Mouse (Mus musculus) intestine, embryonic 16.5 days (tissue): ENCODE measurements around the gene Gm45837. TPM values are rescaled to one million over a fixed set of nuclear protein-coding genes. Genes with fewer than 3 reads are reported as not detected.

Source experiments
- ATAC-seq: fragments of 200-750 bp; cut with Nextera tagmentation; 2 replicates; pipeline ENCODE4 v1.8.0; 2017; ENCODE audit warnings: moderate TSS enrichment, moderate library complexity
- H3K27ac ChIP-seq: fragments of 300-500 bp; sonication (generic); 2 replicates; pipeline ENCODE4 v1.5.1; 2014; ENCODE audit warnings: mild to moderate bottlenecking, low read length
- H3K27me3 ChIP-seq: fragments of 300-500 bp; sonication (generic); replicated peaks from 2 replicates; pipeline ENCODE4 v1.6.1; 2014; ENCODE audit warnings: low read length, control low read depth, mixed read lengths; ENCODE audit not compliant: control insufficient read depth, insufficient read depth
- H3K36me3 ChIP-seq: fragments of 300-500 bp; sonication (generic); 2 replicates; pipeline ENCODE4 v1.6.1; 2014; ENCODE audit warnings: low read length, control low read depth; ENCODE audit not compliant: control insufficient read depth, insufficient read depth
- H3K4me1 ChIP-seq: fragments of 300-500 bp; sonication (generic); 2 replicates; pipeline ENCODE4 v1.6.1; 2014; ENCODE audit warnings: low read length, control low read depth, mixed read lengths; ENCODE audit not compliant: control insufficient read depth, insufficient read depth
- H3K4me2 ChIP-seq: fragments of 300-500 bp; sonication (generic); 2 replicates; pipeline ENCODE4 v1.6.1; 2014; ENCODE audit warnings: low read depth, low read length, control low read depth
- H3K4me3 ChIP-seq: fragments of 300-500 bp; sonication (generic); 2 replicates; pipeline ENCODE4 v1.5.1; 2014; ENCODE audit warnings: mild to moderate bottlenecking, low read length
- H3K9ac ChIP-seq: fragments of 300-500 bp; sonication (generic); 2 replicates; pipeline ENCODE4 v1.6.1; 2014; ENCODE audit warnings: low read depth, low read length
- H3K9me3 ChIP-seq: fragments of 300-500 bp; sonication (generic); 2 replicates; pipeline ENCODE4 v1.6.1; 2016; ENCODE audit warnings: low read length, control low read depth; ENCODE audit not compliant: control insufficient read depth
- WGBS: fragments of 180-500 bp; shearing (Covaris S2); extraction: QIAGEN DNeasy Blood & Tissue Kit; methylation state at CpG from one replicate; pipeline ENCODE4 v1.1.7; 2014; 5-methylcytosine and 5-hydroxymethylcytosine counted together
- polyA plus RNA-seq: library from polyadenylated mRNA; unstranded; fragments of >200 nt; fragmentation: Nextera tagmentation; extraction: Ambion mirVana; gene quantifications from 2 replicates; pipeline ENCODE4 v1.2.1, GENCODE M21; 2015

Gene Gm45837
- polyA plus RNA-seq, 1 experiment from 2014 or later: not detected

DNA sequence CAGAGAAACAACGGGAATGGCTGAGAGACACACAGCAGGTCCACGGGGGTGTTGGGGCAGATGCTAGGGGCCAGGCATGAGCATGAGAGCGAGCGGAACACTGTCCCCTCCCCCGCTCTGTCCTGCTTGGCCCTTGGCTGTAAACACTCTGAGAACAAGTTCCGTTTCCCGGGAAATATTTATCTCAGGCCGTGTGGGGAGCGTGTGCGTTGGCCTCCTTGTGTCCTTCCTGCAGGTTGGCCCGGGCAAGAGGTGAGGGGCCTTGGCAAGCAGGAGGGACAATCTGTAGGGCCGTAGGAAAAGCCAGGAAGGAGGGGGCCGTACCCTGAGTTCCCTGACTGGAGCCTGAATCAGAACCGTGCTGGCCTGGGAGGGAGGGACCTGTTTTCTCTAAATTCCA, 54.7 kb downstream of the Gm45837 start:
- ATAC-seq: peak; percentile 66
- H3K9me3 ChIP-seq: no peaks in the 10 kb centered on the region
- no peak overlapping the region for H3K9ac ChIP-seq
- H3K36me3 ChIP-seq: no peaks in the 10 kb centered on the region
- peaks cover 18% of the 10 kb centered on the region for H3K4me1 ChIP-seq
- no peak overlapping the region for H3K4me3 ChIP-seq
- H3K4me2 ChIP-seq: no peak overlapping the region
- no peaks in the 10 kb centered on the region for H3K27me3 ChIP-seq
- 19% methylated on average over 14 of the region's 14 CpGs for WGBS
- peak overlapping the region; percentile 53 for H3K27ac ChIP-seq

DNA sequence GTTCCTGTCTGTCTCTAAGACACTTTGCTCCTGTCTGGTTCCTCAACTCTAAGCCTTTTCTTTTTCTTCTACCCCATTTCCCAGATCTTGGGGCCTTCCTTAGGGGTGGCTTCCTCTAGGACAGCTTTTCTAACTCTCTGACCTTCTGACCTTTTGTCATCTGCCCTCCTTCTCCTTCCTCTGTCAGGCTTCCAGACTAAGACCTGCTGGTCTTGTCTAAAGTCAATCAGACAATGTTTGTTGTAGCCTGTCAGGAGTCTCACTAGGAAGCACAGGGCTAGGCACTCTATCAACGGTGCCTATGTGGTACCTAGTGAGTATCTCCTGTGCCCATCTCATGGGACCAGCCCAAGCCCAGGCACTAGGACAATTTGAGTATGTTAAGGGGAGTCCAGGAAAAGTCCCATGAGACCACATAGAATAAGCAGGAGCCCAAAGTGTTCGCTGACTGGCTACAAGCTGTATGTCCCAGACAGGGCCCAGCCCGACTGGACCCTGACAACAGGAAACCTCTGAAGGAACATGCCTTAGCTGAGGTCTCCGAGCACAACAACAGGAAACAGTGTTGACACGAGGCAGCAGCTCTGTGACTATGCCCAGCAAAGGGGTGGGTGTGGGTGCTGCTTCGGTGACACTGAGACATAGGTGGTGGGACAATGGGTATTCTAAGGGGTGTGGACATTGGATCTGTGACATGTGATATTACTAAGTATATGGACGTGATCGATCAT, 55.3 kb downstream of the Gm45837 start:
- ATAC-seq: peak; percentile 27; the same call in 1 of the 2 replicates
- H3K9ac ChIP-seq: no peak overlapping the region
- no peaks in the 10 kb centered on the region for H3K36me3 ChIP-seq
- H3K27me3 ChIP-seq: no peaks in the 10 kb centered on the region
- H3K27ac ChIP-seq: peak overlapping the region; percentile 53
- WGBS: 81% methylated on average over 8 of the region's 8 CpGs
- no peaks in the 10 kb centered on the region for H3K9me3 ChIP-seq
- no peak overlapping the region for H3K4me2 ChIP-seq
- H3K4me1 ChIP-seq: peaks cover 12% of the 10 kb centered on the region
- no peak overlapping the region for H3K4me3 ChIP-seq

DNA sequence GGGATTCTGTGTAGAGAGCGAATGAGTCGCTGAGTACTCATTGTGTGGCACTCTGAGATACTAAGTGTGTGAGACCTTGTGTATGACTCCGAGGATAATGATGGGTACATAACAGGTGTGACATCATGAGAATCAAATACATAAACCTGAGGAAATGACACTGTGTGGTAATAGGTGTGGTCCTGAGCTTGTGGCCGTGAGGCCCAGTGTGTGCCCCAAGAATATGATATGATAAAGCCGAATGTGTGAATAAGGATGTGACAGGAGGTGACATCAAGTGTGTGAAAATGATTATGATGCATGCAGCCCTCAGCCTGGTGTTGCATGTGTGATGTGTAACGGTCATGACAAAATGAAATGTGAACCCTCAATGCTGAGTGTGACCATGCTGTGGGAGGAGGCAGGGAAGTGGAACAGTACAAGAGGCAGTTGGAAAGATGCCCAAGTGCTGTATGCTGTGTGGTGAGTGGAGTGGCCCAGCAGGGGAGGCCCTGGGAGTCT, 55.9 kb downstream of the Gm45837 start:
- Histone ChIP-seq H3K4me2 (no peak overlapping the region), H3K36me3 (no peaks in the 10 kb centered on the region), H3K27ac (no peak overlapping the region), H3K4me3 (no peak overlapping the region), H3K9ac (no peak overlapping the region), H3K4me1 (peaks cover 12% of the 10 kb centered on the region), H3K9me3 (no peaks in the 10 kb centered on the region), H3K27me3 (no peaks in the 10 kb centered on the region)
- ATAC-seq: no peak
- 84% methylated on average over 6 of the region's 6 CpGs for WGBS

DNA sequence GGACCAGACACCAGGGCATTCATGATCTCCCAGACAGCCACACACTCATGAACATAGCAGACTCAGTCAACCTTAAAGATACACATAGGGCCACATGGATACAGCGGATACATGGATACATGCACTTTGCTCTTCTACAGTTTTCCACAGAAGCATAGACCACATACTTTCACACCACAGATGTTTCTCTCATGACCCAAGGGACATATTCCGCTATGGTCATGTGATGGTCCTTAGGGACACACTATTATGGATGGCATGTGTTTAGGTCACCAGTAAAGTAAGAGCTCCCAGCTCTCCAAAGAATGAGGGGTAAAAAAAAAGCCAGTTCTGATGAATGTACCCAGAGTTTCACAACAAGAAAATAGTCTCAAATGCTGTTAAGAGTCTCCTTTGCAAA, 60.7 kb downstream of the Gm45837 start:
- H3K4me2 ChIP-seq: no peak overlapping the region
- H3K27me3 ChIP-seq: no peaks in the 10 kb centered on the region
- H3K9me3 ChIP-seq: no peaks in the 10 kb centered on the region
- H3K36me3 ChIP-seq: no peaks in the 10 kb centered on the region
- peaks cover 14% of the 10 kb centered on the region; the same call in 1 of the 2 replicates for H3K4me1 ChIP-seq
- no peak overlapping the region for H3K9ac ChIP-seq
- no peak for ATAC-seq
- 85% methylated on average over 2 of the region's 2 CpGs for WGBS
- H3K4me3 ChIP-seq: no peak overlapping the region
- no peak overlapping the region for H3K27ac ChIP-seq

DNA sequence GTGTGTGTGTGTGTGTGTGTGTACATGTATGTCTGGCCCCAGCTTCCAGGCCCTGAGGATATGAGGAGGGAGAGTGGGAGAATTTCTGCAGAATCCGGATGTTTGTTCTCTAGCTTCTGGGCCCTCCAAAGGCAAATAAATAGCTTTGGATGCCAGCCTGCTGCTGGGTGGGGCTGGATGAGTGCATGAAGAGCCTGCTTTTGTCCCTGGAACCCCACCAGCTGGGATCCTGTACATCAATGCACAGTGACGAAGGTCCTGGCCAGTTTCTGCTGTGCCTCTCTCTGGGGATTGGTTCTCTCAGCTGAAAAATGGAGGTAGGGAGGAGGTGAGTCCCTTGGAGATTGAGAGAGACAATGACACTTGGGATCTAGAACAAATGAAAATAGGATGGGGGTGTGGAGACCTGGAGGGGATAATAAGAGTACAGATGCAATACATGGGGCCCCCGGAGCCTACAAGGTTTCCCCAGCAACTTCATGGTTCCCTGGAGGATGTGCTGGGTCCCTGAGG, 61.3 kb downstream of the Gm45837 start:
- Histone ChIP-seq H3K4me3 (no peak overlapping the region), H3K4me2 (no peak overlapping the region), H3K9me3 (no peaks in the 10 kb centered on the region), H3K36me3 (no peaks in the 10 kb centered on the region), H3K27me3 (no peaks in the 10 kb centered on the region), H3K27ac (peak overlapping the region; percentile 34; the same call in 1 of the 2 replicates), H3K4me1 (peaks cover 14% of the 10 kb centered on the region; the same call in 1 of the 2 replicates), H3K9ac (no peak overlapping the region)
- WGBS: 67% methylated on average over 3 of the region's 3 CpGs
- ATAC-seq: no peak

DNA sequence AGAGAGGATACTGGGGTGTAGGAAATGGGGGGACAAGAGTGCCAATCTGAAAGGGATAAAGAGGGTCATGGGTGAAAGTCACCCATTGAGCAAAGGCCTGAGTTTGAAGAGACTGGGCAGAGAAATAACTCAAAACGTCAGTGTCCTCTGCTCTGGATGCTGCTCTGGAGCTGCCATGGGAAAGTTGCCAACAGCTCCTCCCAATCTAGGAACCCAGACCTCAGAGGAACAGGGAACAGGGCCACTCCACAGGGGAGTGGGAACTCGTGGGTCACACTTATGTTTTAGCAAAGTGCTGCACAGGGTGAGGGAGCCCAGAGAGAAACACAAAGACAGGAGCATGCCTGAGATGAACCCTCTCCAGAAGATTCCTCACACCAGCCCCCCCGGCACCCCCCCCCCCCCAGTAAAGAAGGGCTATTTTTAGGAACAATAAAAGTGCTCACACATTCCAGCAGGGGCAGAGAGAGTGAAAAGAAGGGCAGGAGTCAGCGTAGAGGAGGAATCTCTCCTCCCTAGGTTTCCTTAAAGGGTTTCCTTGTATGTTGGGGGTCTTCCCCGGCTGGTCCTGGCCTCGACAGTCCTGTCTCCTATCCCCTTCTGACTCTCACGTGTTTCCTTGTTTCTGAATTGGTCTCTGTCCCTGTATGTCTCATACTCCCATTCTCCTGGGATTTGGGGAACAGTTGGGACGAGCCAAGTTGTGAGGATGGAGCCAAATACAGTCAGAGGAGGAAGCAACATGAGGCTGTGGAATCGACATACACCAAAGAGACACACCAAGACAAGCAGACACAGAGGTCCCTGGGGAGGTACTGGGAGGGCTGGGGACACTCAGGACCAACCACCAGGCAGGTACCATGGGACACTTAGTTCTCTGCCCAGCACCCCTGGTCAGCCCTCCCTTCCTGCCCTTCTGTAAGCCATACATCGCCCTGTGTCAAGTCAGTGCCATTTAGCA, 62.2 kb downstream of the Gm45837 start:
- peak overlapping the region; percentile 34; the same call in 1 of the 2 replicates for H3K27ac ChIP-seq
- no peaks in the 10 kb centered on the region for H3K9me3 ChIP-seq
- no peak overlapping the region for H3K4me2 ChIP-seq
- no peak for ATAC-seq
- H3K27me3 ChIP-seq: no peaks in the 10 kb centered on the region
- H3K4me3 ChIP-seq: no peak overlapping the region
- no peaks in the 10 kb centered on the region for H3K36me3 ChIP-seq
- peaks cover 14% of the 10 kb centered on the region; the same call in 1 of the 2 replicates for H3K4me1 ChIP-seq
- 39% methylated on average over 10 of the region's 10 CpGs for WGBS
- H3K9ac ChIP-seq: 0 out of 2 replicates have a peak overlapping the region, but pooled peaks have one; percentile 13

DNA sequence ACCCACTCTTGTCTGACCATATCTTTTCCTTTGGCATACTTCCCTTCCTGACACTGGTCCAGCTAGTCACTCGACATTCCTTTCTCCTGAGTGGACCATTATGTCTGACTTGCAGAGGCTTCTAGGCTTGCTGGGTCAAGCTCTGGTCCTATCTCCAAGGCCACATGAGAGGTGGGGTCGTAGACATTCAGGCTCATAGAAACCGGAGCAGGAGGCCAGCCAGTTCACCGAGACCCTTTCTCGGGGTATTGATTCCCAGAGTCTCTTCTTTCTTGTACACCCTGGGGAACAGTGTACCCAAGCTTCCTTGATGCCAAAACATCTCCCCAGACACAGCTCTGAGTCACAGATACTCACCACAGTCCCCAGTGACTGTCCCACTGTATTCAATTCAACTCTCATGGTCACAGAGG, 63.7 kb downstream of the Gm45837 start:
- H3K9me3 ChIP-seq: no peaks in the 10 kb centered on the region

DNA sequence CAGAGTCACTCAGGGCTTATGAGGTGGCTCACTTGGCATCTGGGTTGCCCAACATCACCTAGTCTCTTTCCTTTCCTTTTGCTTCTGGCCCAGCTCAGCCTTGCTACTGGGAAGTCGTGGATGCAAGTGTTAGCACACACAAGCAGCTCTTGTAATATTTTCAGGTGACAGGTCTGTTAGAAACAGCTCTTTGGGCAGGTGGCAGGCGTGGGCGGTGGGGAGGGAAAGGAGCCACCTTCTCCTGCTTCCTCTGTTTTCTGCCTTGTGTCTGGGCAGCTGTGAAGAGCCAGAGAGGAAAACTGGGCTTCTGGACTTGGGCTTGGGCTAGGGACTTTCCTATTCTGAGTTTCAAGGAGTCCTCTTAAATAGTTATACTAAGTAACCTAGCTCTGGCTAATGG, 65.3 kb downstream of the Gm45837 start:
- Histone ChIP-seq H3K4me2 (no peak overlapping the region), H3K36me3 (no peaks in the 10 kb centered on the region), H3K27ac (no peak overlapping the region), H3K4me1 (peaks cover 14% of the 10 kb centered on the region; the same call in 1 of the 2 replicates), H3K9ac (no peak overlapping the region), H3K27me3 (no peaks in the 10 kb centered on the region), H3K9me3 (no peaks in the 10 kb centered on the region), H3K4me3 (no peak overlapping the region)
- WGBS: 69% methylated on average over 3 of the region's 3 CpGs
- no peak for ATAC-seq

More for the DNA sequence above, 63.7 kb downstream of the Gm45837 start:
- H3K27ac ChIP-seq: no peak overlapping the region
- peaks cover 14% of the 10 kb centered on the region; the same call in 1 of the 2 replicates for H3K4me1 ChIP-seq
- H3K27me3 ChIP-seq: no peaks in the 10 kb centered on the region
- H3K36me3 ChIP-seq: no peaks in the 10 kb centered on the region
- no peak overlapping the region for H3K4me3 ChIP-seq
- no peak overlapping the region for H3K9ac ChIP-seq
- 75% methylated on average over 5 of the region's 5 CpGs for WGBS
- ATAC-seq: no peak
- no peak overlapping the region for H3K4me2 ChIP-seq

DNA sequence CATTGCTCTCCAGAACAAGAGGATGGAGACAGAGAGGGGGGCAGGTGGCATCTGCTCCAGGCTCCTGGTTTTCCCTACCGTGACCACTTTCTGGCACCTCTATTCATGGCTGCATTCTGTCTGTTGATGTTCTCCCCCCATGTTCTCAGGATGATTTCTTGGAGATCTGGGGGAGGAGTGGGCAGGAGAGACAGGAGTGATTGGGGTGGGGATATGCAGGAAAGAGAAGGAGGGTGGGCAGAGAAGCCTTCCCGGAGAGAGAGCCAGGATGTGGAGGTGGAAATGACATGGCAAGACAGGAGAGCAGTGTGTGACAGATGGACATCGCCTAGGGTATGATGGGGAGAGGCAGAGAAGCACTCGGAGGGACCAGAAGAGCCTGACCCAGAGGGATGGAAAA, 65.8 kb downstream of the Gm45837 start:
- H3K27me3 ChIP-seq: no peaks in the 10 kb centered on the region
- no peaks in the 10 kb centered on the region for H3K36me3 ChIP-seq
- H3K4me3 ChIP-seq: no peak overlapping the region
- no peak overlapping the region for H3K9ac ChIP-seq
- no peak overlapping the region for H3K27ac ChIP-seq
- ATAC-seq: no peak
- H3K4me1 ChIP-seq: peaks cover 14% of the 10 kb centered on the region; the same call in 1 of the 2 replicates
- 65% methylated on average over 4 of the region's 4 CpGs for WGBS
- no peak overlapping the region for H3K4me2 ChIP-seq
- no peaks in the 10 kb centered on the region for H3K9me3 ChIP-seq
